Mouse (Mus musculus) liver, embryonic 14.5 days (tissue): ENCODE results near the gene Itsn2. TPM values are rescaled to one million over a fixed set of nuclear protein-coding genes. Genes with fewer than 3 reads are reported as not detected.

ENCODE experiments used
- ATAC-seq: fragments of 200-750 bp; cut with Nextera tagmentation; 2 replicates; pipeline ENCODE4 v1.8.0; 2017; ENCODE audit warnings: moderate number of reproducible peaks, mild to moderate bottlenecking, moderate library complexity; ENCODE audit not compliant: insufficient read depth
- DNase-seq, 3 experiments: peaks; one replicate each; pipeline ENCODE4 v3.0.0-alpha.2; 2012 to 2013; ENCODE audit warnings: low read depth in 3 of 3, low spot score in 3 of 3
- H3K27ac ChIP-seq: fragments of 300-500 bp; sonication (generic); 2 replicates; pipeline ENCODE4 v1.5.1; 2014; ENCODE audit warnings: moderate library complexity, mild to moderate bottlenecking, control low read depth, inconsistent platforms
- H3K27me3 ChIP-seq: fragments of 300-500 bp; sonication (generic); 2 replicates; pipeline ENCODE4 v1.6.1; 2014; ENCODE audit warnings: mild to moderate bottlenecking, low read length, moderate library complexity; ENCODE audit not compliant: control insufficient read depth, insufficient read depth
- H3K36me3 ChIP-seq: fragments of 300-500 bp; sonication (generic); replicated peaks from 2 replicates; pipeline ENCODE4 v1.6.1; 2014; ENCODE audit warnings: low read depth; ENCODE audit not compliant: control insufficient read depth, insufficient read depth
- H3K4me1 ChIP-seq, 2 experiments: fragments of 200-500 bp in 1 of 2; fragments of 300-500 bp in 1 of 2; sonication (generic) in 1 of 2; replicated peaks; 2 replicates each; pipeline ENCODE4 v1.6.1; 2012 to 2014; ENCODE audit warnings: antibody characterized with exemption in 1 of 2, inconsistent platforms in 1 of 2, low read length in 1 of 2; ENCODE audit not compliant: control insufficient read depth in 2 of 2, insufficient read depth in 2 of 2
- H3K4me2 ChIP-seq: fragments of 300-500 bp; sonication (generic); 2 replicates; pipeline ENCODE4 v1.6.1; 2014; ENCODE audit warnings: low read depth, mild to moderate bottlenecking, control low read depth, moderate library complexity
- H3K4me3 ChIP-seq, 2 experiments: fragments of 200-500 bp in 1 of 2; fragments of 300-500 bp in 1 of 2; sonication (generic) in 1 of 2; 2 replicates each; pipeline ENCODE4 v1.5.1; 2012 to 2014; ENCODE audit warnings: low read depth in 2 of 2, low read length in 2 of 2, mild to moderate bottlenecking in 2 of 2, control low read depth in 1 of 2, inconsistent platforms in 1 of 2, moderate library complexity in 1 of 2; ENCODE audit not compliant: insufficient read depth in 1 of 2
- H3K9ac ChIP-seq: fragments of 300-500 bp; sonication (generic); replicated peaks from 2 replicates; pipeline ENCODE4 v1.6.1; 2014; ENCODE audit warnings: mild to moderate bottlenecking, control low read depth, moderate library complexity
- H3K9me3 ChIP-seq: fragments of 300-500 bp; sonication (generic); 2 replicates; pipeline ENCODE4 v1.6.1; 2016; ENCODE audit warnings: low read length, mixed read lengths; ENCODE audit not compliant: control insufficient read depth
- CTCF ChIP-seq: IDR thresholded peaks from 2 replicates; pipeline ENCODE4 v1.5.1; 2016; ENCODE audit warnings: antibody characterized with exemption, low read depth, control low read depth
- EP300 ChIP-seq: IDR thresholded peaks from 2 replicates; pipeline ENCODE4 v1.6.1; 2016; ENCODE audit warnings: antibody characterized with exemption, low read depth
- WGBS: fragments of 180-500 bp; shearing (Covaris S2); extraction: QIAGEN DNeasy Blood & Tissue Kit; methylation state at CpG from one replicate; pipeline ENCODE4 v1.1.7; 2014; ENCODE audit not compliant: insufficient replicate concordance; 5-methylcytosine and 5-hydroxymethylcytosine counted together
- polyA plus RNA-seq, 2 experiments: library from polyadenylated mRNA; depleted of rRNA in 1 of 2; stranded (reverse) in 1 of 2; unstranded in 1 of 2; fragments of >200 nt; fragmentation: Nextera tagmentation in 1 of 2; extraction: Ambion mirVana in 1 of 2; gene quantifications; 2 replicates each; pipeline versions ENCODE4 v1.2.1 to v1.2.3; 2012 to 2014

The Itsn2 gene
- polyA plus RNA-seq, 2 experiments = 13.2 to 22.5 TPM

DNA sequence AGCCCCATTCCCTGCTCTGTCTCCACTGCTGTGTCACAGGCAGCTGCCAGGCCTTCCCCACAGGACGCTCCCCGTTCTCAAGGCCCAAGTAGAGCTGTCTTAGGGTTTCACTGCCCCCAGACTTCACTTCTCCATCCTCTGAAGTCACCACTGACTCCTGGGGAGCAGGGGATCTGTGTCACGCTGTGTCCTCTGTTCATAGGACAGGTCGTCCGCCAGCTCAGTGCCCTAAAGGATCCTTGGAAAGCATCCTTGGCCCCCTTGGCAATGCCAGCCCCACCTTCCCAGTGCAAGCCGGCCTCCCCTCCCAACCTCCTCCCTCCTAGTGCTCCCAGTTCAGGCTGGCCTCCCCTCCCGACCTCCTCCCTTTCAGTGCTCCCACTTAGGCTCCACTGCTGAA, 117.5 kb downstream of the Itsn2 start:
- no peak overlapping the region for H3K27ac ChIP-seq
- no peak for DNase-seq
- H3K4me1 ChIP-seq = peaks cover 2 to 5% of the 10 kb centered on the region in 2 experiments
- H3K4me2 ChIP-seq = no peak overlapping the region
- no peak overlapping the region for H3K4me3 ChIP-seq
- no peaks in the 10 kb centered on the region for H3K9me3 ChIP-seq
- WGBS = 76% methylated on average over 7 of the region's 7 CpGs
- no peak overlapping the region for H3K9ac ChIP-seq
- TF ChIP-seq EP300 (no peak), CTCF (no peak)
- H3K27me3 ChIP-seq = no peaks in the 10 kb centered on the region
- H3K36me3 ChIP-seq = peaks cover 3% of the 10 kb centered on the region
- ATAC-seq = no peak

GRCm38 (mm10) chr12:4713361-4713760, 120.9 kb downstream of the Itsn2 start:
- H3K36me3 ChIP-seq = peaks cover 3% of the 10 kb centered on the region
- H3K9ac ChIP-seq = no peak overlapping the region
- 76% methylated on average over 4 of the region's 4 CpGs for WGBS
- ATAC-seq (no peak), DNase-seq (no peak)
- no peaks in the 10 kb centered on the region for H3K9me3 ChIP-seq
- H3K27ac ChIP-seq = no peak overlapping the region
- H3K4me1 ChIP-seq = peaks cover 25 to 34% of the 10 kb centered on the region in 2 experiments
- TF ChIP-seq EP300 = no peak
- TF ChIP-seq CTCF = no peak
- no peak overlapping the region for H3K4me3 ChIP-seq
- no peaks in the 10 kb centered on the region for H3K27me3 ChIP-seq
- H3K4me2 ChIP-seq = no peak overlapping the region

DNA sequence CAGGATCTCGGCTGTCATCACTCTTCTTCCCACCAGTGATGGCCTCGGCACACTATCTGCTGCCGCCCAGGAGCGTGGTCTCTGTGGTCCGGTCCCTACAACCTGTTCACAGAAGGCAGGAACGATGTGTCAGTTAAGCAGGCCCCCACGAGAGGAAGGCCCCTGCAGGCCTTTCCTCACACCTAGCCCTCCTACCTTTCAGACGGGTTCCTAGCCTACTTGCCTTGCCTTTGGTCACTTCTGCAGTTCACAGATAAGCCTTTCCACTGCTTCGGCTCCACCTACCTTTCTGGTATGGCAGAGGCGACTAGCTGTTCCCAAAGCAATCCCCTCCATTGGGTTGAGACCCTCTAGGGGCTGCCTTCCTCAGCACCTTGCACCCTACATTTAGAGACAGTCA, 123.2 kb downstream of the Itsn2 start:
- DNase-seq (peak; percentile 46 to 48 (median 48)), ATAC-seq (peak; percentile 57)
- H3K4me3 ChIP-seq = no peak overlapping the region
- peak; percentile 60; the same call in 1 of the 2 replicates for TF ChIP-seq EP300
- TF ChIP-seq CTCF = no peak
- no peaks in the 10 kb centered on the region for H3K9me3 ChIP-seq
- 20% methylated on average over 10 of the region's 10 CpGs for WGBS
- peaks cover 3% of the 10 kb centered on the region; the same call in 1 of the 2 replicates for H3K36me3 ChIP-seq
- H3K27me3 ChIP-seq = no peaks in the 10 kb centered on the region
- no peak overlapping the region; the same call in 1 of the 2 replicates for H3K9ac ChIP-seq
- peak overlapping the region; percentile 20 for H3K4me2 ChIP-seq
- peaks cover 34 to 51% of the 10 kb centered on the region in 2 experiments for H3K4me1 ChIP-seq
- H3K27ac ChIP-seq = peak overlapping the region; percentile 56

DNA sequence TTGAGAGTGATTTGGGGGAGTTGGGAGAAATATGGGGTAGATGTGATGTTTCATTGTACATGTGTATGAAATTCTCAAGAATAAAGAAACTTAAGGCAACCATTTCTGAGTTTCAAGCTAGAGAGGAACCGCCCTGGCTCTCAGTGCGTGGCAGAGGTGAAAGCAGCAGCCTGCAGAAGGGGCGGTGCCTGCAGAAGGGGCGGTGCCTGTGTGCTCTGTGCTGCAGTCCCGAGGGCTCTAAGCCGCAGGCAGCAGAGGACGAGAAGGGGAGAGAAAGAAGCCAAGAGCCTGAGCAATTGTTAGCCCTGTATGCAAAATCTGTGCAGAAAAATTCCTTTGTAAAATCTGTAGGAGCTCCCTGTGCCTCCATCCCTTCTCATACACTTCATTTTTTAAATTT, 125.0 kb downstream of the Itsn2 start:
- Histone ChIP-seq H3K9me3 (no peaks in the 10 kb centered on the region), H3K27ac (no peak overlapping the region), H3K27me3 (no peaks in the 10 kb centered on the region), H3K4me2 (peak overlapping the region; percentile 41), H3K4me1 (peaks cover 34 to 51% of the 10 kb centered on the region in 2 experiments), H3K4me3 (no peak overlapping the region), H3K36me3 (peaks cover 2% of the 10 kb centered on the region; the same call in 1 of the 2 replicates), H3K9ac (no peak overlapping the region)
- WGBS = 4% methylated on average over 7 of the region's 7 CpGs
- TF ChIP-seq CTCF = no peak
- TF ChIP-seq EP300 = no peak
- DNase-seq (peak; percentile 57 to 66 (median 64)), ATAC-seq (peak; percentile 84)

DNA sequence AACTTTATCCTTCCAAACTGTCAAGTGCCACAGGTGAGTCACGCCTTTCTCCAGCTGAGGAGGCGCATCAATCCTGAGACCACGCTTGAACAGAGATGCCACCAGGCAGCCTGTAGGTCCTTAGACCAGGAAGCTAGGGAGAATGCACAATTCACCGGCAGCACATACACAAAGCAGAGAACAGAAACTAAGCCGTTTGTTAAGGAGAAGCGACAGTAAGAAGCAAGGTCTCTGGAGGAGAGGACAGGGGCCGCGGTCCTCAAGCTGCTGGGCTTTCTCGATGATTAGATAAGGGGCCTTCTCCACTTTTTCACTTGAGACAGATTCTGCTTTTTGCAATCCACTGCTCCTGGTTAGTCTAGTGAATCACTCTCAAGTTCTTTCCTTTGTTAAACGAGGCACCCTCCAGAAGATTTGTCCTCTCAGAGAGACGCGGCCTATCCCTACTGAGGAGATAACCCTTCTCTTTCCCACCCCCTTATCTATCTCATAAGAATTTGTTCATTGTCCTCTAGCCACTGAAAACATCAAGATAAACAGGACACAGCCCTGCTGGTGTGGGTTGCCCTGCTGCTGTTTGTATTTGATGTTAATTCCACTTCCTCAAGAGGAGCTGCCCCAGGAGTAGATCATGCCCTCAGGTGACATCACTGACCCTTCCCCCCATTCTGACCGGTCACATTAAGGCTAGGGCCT, 126.8 kb downstream of the Itsn2 start:
- Histone ChIP-seq H3K27me3 (no peaks in the 10 kb centered on the region), H3K4me1 (peaks cover 34 to 51% of the 10 kb centered on the region in 2 experiments), H3K4me2 (peak overlapping the region; percentile 55), H3K36me3 (no peaks in the 10 kb centered on the region), H3K9me3 (no peaks in the 10 kb centered on the region), H3K27ac (peak overlapping the region; percentile 4), H3K4me3 (peak overlapping the region; percentile 26 to 36; a peak in 3 of 4 replicates), H3K9ac (no peak overlapping the region; the same call in 1 of the 2 replicates)
- peak in 1 of 3 experiments; percentile 23 for DNase-seq
- TF ChIP-seq EP300 (no peak), CTCF (no peak)
- 23% methylated on average over 13 of the region's 13 CpGs for WGBS
- ATAC-seq = peak; percentile 19
